Mouse (Mus musculus): ENCODE data around the gene Hp.
A peak's percentile ranks its signal among the peaks of the same experiment; 100 is the strongest.

The Hp gene

GRCm38 (mm10) chr8:109563881-109564280, 15.1 kb downstream of the Hp start:
- DNase-seq (ENCODE audit: low spot score) = no peak

- DNase-seq (ENCODE audit: low spot score) = no peak
Measured at GRCm38 (mm10) chr8:109551663-109552062, 27.3 kb downstream of the Hp start.

- DNase-seq (ENCODE audit: low spot score) = no peak
Measured at GRCm38 (mm10) chr8:109544049-109544448, 34.9 kb downstream of the Hp start.

GRCm38 (mm10) chr8:109542748-109543519, 36.0 kb downstream of the Hp start:
- no peak for DNase-seq (ENCODE audit: low spot score)

GRCm38 (mm10) chr8:109542165-109542564, 36.8 kb downstream of the Hp start:
- DNase-seq (ENCODE audit: low spot score) = no peak

GRCm38 (mm10) chr8:109536703-109537102, 42.3 kb downstream of the Hp start:
- DNase-seq (ENCODE audit: low spot score) = peak; percentile 53

GRCm38 (mm10) chr8:109535140-109535990, 43.6 kb downstream of the Hp start:
- DNase-seq (ENCODE audit: low spot score) = peak; percentile 16
